Mouse (Mus musculus) lung, adult 2 months (tissue): Measurements from ENCODE around the gene Ublcp1.

Experiments
- CTCF ChIP-seq: fragments of 200-500 bp; IDR thresholded peaks from 2 replicates; pipeline ENCODE4 v1.5.1; 2011; ENCODE audit warnings: mild to moderate bottlenecking, low read length, control low read depth; ENCODE audit not compliant: insufficient read depth
- POLR2A ChIP-seq: fragments of 200-500 bp; IDR thresholded peaks from 2 replicates; pipeline ENCODE4 v1.6.1; 2011; ENCODE audit warnings: low read depth, mild to moderate bottlenecking, control low read depth, low read length, borderline replicate concordance; ENCODE audit errors: extremely low read depth

DNA sequence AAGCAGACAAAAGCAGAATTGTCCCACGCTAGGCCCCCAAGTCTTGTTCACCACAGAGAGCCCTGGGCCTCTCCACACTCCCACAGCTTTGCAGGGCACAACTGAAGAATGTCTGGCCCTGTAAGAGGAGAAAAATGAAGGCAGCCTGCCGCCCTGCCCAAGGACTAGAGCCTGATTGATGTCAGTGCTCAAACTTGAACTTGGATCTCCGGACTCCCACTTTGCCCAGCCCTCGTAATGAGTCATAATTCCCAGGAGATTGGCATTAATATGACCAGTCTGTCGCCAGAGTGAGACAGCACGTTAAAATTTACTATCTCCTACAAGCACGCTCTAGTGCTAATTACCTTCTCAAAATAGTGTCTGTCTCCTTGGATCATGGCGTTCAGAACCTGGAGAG is 45.3 kb downstream of the Ublcp1 start:
- TF ChIP-seq CTCF (no peak), POLR2A (no peak)
